ENCODE assay signal across 8 mouse cellular contexts in the genomic region with DNA sequence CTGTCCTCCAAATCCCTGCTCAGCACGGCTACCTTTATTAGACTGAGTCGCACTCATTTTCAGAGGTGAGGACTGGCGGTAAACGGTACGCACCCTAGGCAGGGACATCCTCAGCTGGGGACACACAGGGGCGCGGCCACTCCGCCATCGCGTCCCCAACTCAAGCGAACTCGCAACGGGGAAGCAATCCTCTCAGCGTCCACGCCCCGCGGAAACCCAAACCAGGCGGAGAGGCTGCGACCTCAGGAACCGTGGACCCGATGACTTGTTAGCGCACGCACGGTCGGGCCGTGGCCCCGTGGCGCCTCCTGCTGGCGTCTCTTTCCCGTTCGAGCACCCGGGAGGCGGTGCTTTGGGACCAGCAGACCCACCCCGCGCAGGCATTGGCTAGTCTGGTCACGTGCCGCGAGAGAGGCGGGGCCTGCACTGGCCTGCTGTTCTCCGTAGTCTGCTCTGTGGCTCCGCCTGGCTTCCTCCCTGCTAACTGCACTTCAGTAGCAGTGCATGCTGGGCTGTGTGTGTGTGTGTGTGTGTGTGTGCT. TPM values are rescaled to one million over a fixed set of nuclear protein-coding genes. Genes with fewer than 3 reads are reported as not detected.
DNase-seq lines count a peak whose midpoint lies in the region; ATAC-seq and TF ChIP-seq lines count a peak whose summit lies in the region.

No protein-coding gene starts in this region.

- H3K9me3 ChIP-seq in ES-E14 (ENCODE audit: control insufficient read depth, insufficient read depth, low read depth, low read length), result no peaks in the 10 kb centered on the region
- no peaks in the 10 kb centered on the region for H3K9me3 ChIP-seq in forebrain, postnatal 0 days (ENCODE audit: low read length)
- H3K9me3 ChIP-seq in lung, embryonic 16.5 days (ENCODE audit: control insufficient read depth, low read length), result no peaks in the 10 kb centered on the region

- TF ChIP-seq CTCF in forebrain, postnatal 0 days (IDR thresholded peaks at IDR 0.05; ENCODE audit: low read depth), result peak; percentile 99

- H3K36me3 ChIP-seq in ES-E14 (ENCODE audit: control insufficient read depth, insufficient read depth, low read length, poor library complexity, severe bottlenecking), result no peaks in the 10 kb centered on the region
- H3K36me3 ChIP-seq in forebrain, postnatal 0 days (ENCODE audit: insufficient read depth), result no peaks in the 10 kb centered on the region
- H3K36me3 ChIP-seq in lung, embryonic 16.5 days (ENCODE audit: control insufficient read depth, insufficient read depth, low read length), result no peaks in the 10 kb centered on the region

- in situ Hi-C loops in ES-E14 (cut with MboI; ENCODE audit: low sequenced_read_pairs in 2 of 2, unreplicated experiment in 2 of 2), result no loop called here

- peak overlapping the region; percentile 86 for H3K4me2 ChIP-seq in forebrain, postnatal 0 days (ENCODE audit: low read depth)
- peak overlapping the region; percentile 88 for H3K4me2 ChIP-seq in lung, embryonic 16.5 days (ENCODE audit: low read depth, low read length)

- peak; percentile 100 for ATAC-seq in forebrain, postnatal 0 days
- peak; percentile 89 to 98 for ATAC-seq in hematopoietic stem cell, adult 5-6 weeks (replicated peaks in 1 of 2; ENCODE audit: insufficient read depth in 1 of 2, low FRiP score in 2 of 2, low TSS enrichment in 1 of 2, low read depth in 1 of 2, poor library complexity in 2 of 2, severe bottlenecking in 2 of 2)
- ATAC-seq in lung, embryonic 16.5 days (ENCODE audit: low read depth), result peak; percentile 99

- peak; percentile 94 for DNase-seq in ES-E14 (ENCODE audit: low read depth, low spot score)
- DNase-seq in cerebellum, adult 18-20 months, result peak; percentile 97 to 99
- DNase-seq in forebrain, postnatal 0 days, result peak; percentile 99
- DNase-seq in layer of hippocampus, adult 9-10 months (ENCODE audit: low spot score), result peak; percentile 97
- peak; percentile 96 for DNase-seq in ovary, postnatal 10 days (ENCODE audit: low spot score)
- DNase-seq in thymus, postnatal 10 days (ENCODE audit: low spot score in 2 of 2), result peak; percentile 98 to 100

- peak overlapping the region; percentile 86 for H3K9ac ChIP-seq in ES-E14 (ENCODE audit: insufficient read depth, low read depth, low read length, poor library complexity, severe bottlenecking)
- peak overlapping the region; percentile 68 for H3K9ac ChIP-seq in forebrain, postnatal 0 days
- peak overlapping the region; percentile 85 for H3K9ac ChIP-seq in lung, embryonic 16.5 days (ENCODE audit: low read length)

- H3K27ac ChIP-seq in ES-E14 (ENCODE audit: insufficient read depth, low read depth, low read length, poor library complexity, severe bottlenecking), result peak overlapping the region; percentile 26; the same call in 1 of the 2 replicates
- 0 out of 2 replicates have a peak overlapping the region, but pooled peaks have one; percentile 41 for H3K27ac ChIP-seq in forebrain, postnatal 0 days (ENCODE audit: low read depth, low read length)
- H3K27ac ChIP-seq in lung, embryonic 16.5 days (ENCODE audit: low read length), result peak overlapping the region; percentile 52

- no peaks in the 10 kb centered on the region for H3K27me3 ChIP-seq in forebrain, postnatal 0 days (ENCODE audit: insufficient read depth, low read length)
- no peaks in the 10 kb centered on the region for H3K27me3 ChIP-seq in lung, embryonic 16.5 days (ENCODE audit: control insufficient read depth, insufficient read depth, low read depth, low read length)

- under 1% methylated on average over 41 of the region's 41 CpGs for WGBS in forebrain, postnatal 0 days
- under 1% methylated on average over 41 of the region's 41 CpGs for WGBS in lung, embryonic 16.5 days

- H3K4me1 ChIP-seq in ES-E14 (ENCODE audit: control insufficient read depth in 2 of 2, insufficient read depth in 2 of 2, low read length in 2 of 2, poor library complexity in 1 of 2), result peaks cover 0 to 4% of the 10 kb centered on the region in 2 experiments; a peak in 2 of 4 replicates
- H3K4me1 ChIP-seq in forebrain, postnatal 0 days (ENCODE audit: insufficient read depth), result no peaks in the 10 kb centered on the region
- 0 out of 2 replicates have a peak, but pooled peaks cover 7% of the 10 kb centered on the region for H3K4me1 ChIP-seq in lung, embryonic 16.5 days (replicated peaks; ENCODE audit: control insufficient read depth, insufficient read depth, low read length)

- H3K4me3 ChIP-seq in ES-E14 (ENCODE audit: insufficient read depth in 1 of 2, low read depth in 1 of 2, low read length in 2 of 2, poor library complexity in 1 of 2, severe bottlenecking in 1 of 2), result peak overlapping the region; percentile 74 to 83
- H3K4me3 ChIP-seq in forebrain, postnatal 0 days (ENCODE audit: low read depth, low read length), result peak overlapping the region; percentile 62
- H3K4me3 ChIP-seq in lung, embryonic 16.5 days (ENCODE audit: low read length), result peak overlapping the region; percentile 76

TF ChIP-seq in ES-E14, 5 proteins besides CTCF, POLR2A, EP300 and RAD21:
- TF ChIP-seq MAFK (IDR thresholded peaks at IDR 0.05; ENCODE audit: insufficient read depth, low read depth, low read length) (no peak), CHD2 (IDR thresholded peaks at IDR 0.05; ENCODE audit: low read depth, low read length) (no peak), ZC3H11A (IDR thresholded peaks at IDR 0.05; ENCODE audit: borderline replicate concordance, low read depth, low read length) (peak; percentile 38; the same call in 1 of the 2 replicates)

RNA-seq across cellular contexts. Expression of a gene that starts 35.0 kb away (rescaled TPM):
- 40.5 and 42.2 TPM in 2 replicates for total RNA-seq in ES-E14 (2012; rRNA removed)
- 31.9 and 33.8 TPM in 2 replicates for total RNA-seq in forebrain, postnatal 0 days (2014; rRNA removed)
- 7.4 and 8.8 TPM in 2 replicates for polyA plus RNA-seq in forebrain, postnatal 0 days (2015; fragmentation: Nextera tagmentation; extraction: Ambion mirVana)
- 71.9 and 76.6 TPM in 2 replicates for total RNA-seq in hematopoietic stem cell, adult 5-6 weeks (2017)
- 14.6 and 14.9 TPM in 2 replicates for polyA plus RNA-seq in lung, embryonic 16.5 days (2015; fragmentation: Nextera tagmentation; extraction: Ambion mirVana)

RNA-seq across cellular contexts. Expression of a gene that starts 55.7 kb away (rescaled TPM):
- 0.42 and 0.49 TPM in 2 replicates for total RNA-seq in ES-E14 (2012; rRNA removed)
- 0.15 TPM in 1 of 2 replicates, not detected in the other for total RNA-seq in forebrain, postnatal 0 days (2014; rRNA removed)
- 0.50 and 0.88 TPM in 2 replicates for polyA plus RNA-seq in forebrain, postnatal 0 days (2015; fragmentation: Nextera tagmentation; extraction: Ambion mirVana)
- not detected in 2 replicates for total RNA-seq in hematopoietic stem cell, adult 5-6 weeks (2017)
- polyA plus RNA-seq in lung, embryonic 16.5 days (2015; fragmentation: Nextera tagmentation; extraction: Ambion mirVana), result 1.1 and 1.9 TPM in 2 replicates

Comparison
In these comparisons a context has a peak if more than half of its experiments do, and no peak if none do; other contexts are left out.
1. Peak in every context shown above with its lines: DNase-seq, ATAC-seq, H3K4me3 ChIP-seq and H3K27ac ChIP-seq.